Mouse (Mus musculus) WW6 (cell line): ENCODE results near the gene Zyg11b.

ENCODE experiments used
- DNase-seq: peaks from one replicate; pipeline ENCODE4 v3.0.0-alpha.2; 2013; ENCODE audit warnings: low read depth, low spot score

Zyg11b gene

DNA sequence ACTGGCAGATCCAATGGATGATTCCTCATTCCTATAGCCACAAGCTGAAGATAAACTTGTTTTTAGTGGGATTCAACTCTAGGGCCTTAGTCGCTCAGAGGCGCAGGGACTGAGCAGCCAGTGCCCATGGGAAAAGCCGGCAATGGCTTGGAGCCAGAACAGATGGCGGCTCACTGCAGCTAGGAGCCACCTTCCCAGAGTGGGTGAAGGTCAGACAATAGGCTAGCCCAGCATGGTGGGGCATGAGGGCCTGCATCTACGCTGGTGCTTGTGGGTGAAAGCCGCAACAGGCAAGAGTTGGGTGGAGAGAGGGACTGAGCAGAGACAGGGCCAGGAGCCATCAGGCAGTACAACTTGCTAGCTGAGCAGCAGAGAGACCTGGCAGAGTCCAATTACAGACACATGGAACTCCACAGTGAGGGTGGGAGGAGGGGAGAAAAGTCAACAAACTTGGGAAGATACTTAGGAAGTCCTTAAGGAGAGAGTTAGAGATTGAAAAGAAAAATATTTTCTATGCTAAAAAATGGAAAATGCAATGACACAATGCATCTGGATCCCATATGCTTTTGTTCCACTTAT is 104.5 kb downstream of the Zyg11b start:
- no peak for DNase-seq

DNA sequence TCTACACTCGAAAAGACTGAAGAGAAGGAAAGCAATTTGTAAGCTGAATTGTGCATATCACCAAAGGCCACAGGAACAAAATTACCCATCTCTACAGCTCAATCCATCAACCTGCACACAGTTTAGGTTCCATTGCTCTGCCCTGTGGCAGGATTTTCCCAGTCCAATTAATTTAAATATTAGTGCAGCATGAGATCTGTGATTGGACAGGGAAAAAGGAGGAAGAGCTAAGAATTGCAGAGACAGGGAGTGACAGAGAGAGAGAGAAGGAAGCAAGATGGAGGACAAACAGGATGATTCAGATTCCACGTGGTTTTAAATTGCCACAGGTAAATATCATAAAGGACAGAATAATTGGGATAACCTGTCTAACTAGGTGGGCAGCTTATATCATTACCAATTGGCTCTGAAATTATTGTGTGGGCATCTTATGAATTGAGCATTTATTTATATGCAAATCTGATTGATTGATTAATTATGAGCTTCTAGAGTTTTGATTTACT is 108.0 kb downstream of the Zyg11b start:
- DNase-seq: no peak

DNA sequence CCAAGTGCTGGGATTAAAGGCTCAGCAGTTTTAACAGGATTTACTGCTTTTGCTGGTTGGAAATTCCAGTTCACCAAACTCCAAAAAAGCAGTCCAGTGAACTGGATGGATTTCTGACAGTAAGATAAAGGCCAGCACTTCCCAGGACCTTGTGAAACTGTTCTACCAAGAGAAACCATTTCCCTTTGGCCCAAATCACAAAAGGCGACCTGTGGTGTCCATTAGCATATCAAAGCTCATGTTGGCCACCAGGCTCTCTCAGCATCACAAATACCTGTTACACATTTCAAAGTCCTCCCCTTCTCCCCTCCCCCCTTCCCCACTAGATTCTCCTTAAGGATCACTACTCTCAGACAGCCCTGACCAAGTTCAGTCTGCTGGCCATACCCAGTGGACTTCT is 118.6 kb downstream of the Zyg11b start:
- DNase-seq: peak; percentile 75
